Mouse (Mus musculus): ENCODE results near the gene Pdcd6.

- no peak for TF ChIP-seq CTCF (IDR thresholded peaks at IDR 0.05; ENCODE audit: low read depth)
- no peak for TF ChIP-seq EP300 (IDR thresholded peaks at IDR 0.05; ENCODE audit: low read depth)
Measured at GRCm38 (mm10) chr13:74305780-74306179, 11.6 kb downstream of the Pdcd6 start.

Data from liver, postnatal 0 days (tissue).